Mouse (Mus musculus): ENCODE data around the gene 6030468B19Rik. TPM values are rescaled to one million over a fixed set of nuclear protein-coding genes. Genes with fewer than 3 reads are reported as not detected.

6030468B19Rik gene
- not detected for total RNA-seq (2021)
- long read RNA-seq, experiment 1, result 0 reads
- long read RNA-seq, experiment 2, result 0 reads

DNA sequence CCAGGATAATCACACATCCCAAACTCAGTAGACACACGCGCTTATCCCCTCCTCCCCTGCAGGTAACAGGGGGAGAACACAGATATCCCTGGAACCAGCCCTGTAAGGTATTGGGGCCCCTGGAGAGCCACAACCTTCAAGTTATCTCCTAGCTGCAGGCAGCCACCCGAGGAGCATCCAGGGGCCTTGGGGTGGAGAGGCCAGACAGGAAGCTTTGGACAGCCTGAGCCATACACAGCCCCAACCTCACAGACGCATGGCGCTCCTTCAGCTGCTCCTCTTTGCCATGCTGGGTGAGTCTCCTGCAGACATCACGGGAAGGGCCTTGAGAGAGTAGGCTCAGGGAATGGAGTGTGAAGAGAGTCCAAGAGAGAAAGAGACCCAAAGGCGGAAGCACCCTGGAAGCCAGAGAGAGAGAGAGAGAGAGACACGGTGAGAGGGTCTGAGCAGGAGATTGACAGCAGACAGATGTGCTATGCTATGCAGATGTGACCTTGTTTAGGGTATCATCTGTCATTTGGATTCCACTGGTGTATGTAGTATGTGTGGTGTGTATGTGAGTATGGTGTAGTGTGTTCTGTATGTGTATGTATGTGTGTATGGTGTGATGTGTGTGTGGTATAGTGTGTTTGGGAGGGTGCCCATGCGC, at the start of gene 6030468B19Rik:
TSS of gene 6030468B19Rik (plus strand) at position 150 of the 649 bp plus-strand sequence.
- intact Hi-C loops (cut with DNase I; ENCODE audit: low total_unique reads), result no loop called here
- no peak for DNase-seq

DNA sequence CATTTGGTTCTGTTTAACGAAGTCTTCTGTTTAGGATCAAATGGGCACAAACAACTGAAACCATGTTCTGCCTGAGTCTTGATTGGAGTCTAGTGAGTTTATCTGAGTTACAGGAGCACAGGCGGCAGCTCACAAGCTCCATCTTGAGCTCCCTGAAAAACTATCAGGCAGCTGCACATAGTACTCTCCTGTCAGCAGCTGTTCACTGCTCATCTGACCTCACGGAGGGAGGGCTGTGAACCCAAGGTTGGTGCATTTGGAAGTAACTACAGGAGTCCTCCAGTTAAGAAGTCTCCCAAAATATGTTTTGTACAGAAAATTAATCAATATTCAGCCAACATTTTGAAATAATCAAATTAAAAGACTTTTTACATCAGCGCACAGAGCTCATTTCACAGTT, 48.8 kb upstream of the 6030468B19Rik start:
- no peak for DNase-seq
- intact Hi-C loops (cut with DNase I; ENCODE audit: low total_unique reads), result no loop called here

DNA sequence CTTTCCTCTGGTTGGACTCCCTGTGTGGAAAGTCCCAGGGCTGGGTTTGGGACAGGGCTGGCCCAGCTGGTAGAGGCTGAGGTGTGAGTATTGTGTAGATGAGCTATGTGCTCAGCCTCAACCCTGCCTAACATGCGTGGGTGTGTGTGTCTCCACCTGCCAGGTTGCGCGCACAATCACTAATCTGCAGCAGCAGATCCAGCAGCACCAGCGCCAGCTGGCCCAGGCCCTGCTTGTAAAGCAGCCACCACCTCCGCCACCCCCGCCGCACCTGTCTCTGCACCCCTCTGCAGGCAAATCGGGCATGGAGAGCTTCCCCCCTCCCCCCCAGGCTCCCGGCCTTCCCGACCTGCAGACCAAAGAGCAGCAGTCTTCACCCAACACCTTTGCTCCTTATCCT, 48.0 kb upstream of the 6030468B19Rik start:
- peak; percentile 68 for DNase-seq
- intact Hi-C loops (cut with DNase I; ENCODE audit: low total_unique reads), result no loop called here

DNA sequence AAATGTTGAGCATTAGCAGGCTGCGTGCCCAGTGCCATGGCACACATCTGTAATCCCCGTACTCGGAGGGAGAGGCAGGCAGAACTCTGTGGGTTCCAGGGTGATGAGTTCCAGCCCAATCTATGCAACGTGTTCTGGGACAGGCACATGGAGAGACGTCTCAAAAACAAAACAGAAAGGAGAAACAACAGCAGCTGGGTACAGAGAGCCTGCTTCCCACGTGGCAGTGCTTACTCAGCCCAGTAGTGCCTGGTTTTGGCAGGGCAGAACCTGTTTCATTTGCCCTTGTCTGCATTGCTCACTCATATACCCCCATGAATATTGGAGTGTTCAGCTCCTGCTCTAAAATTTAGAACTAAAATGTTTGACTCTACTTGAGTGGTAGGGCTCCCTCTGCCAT, 45.9 kb upstream of the 6030468B19Rik start:
- intact Hi-C loops (cut with DNase I; ENCODE audit: low total_unique reads), result no loop called here
- no peak for DNase-seq

DNA sequence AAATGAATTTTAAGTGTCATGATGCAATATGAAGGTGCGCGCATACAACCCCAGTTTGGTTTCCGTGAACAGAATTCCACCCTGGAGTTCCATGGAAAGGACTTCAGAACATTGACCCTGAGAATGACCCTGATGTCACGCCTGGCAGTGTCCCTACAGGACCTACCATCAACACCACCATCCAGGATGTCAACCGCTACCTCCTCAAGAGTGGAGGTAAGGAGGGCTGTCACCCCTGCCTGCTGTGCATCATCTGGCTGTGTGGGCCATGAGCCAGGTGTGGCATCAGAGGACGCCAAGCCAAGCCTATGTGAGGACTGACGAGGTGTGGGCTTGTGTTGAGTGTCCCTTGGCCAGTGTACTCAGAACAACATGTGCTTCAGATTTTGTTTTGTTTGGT, 41.6 kb upstream of the 6030468B19Rik start:
- DNase-seq, result no peak
- intact Hi-C loops (cut with DNase I; ENCODE audit: low total_unique reads), result no loop called here

DNA sequence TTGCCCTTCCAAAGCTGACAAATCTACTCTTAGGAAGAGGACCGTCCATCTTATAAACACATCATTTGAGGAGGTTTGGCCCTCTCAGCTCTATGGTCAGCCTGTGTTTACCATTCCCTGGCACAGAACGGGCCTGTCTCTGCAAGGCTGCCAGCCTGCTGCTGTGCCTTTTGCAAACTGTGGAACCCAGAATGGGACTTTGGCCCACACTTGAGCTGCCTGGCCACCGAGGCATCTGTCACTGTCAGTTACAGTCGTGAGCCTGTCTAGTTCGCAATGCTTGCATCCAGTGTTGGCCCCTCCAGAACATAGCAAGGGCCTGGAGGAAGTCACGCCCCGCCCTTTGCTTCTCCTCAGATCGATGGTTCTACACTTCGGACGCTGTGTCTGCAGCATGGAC, 38.2 kb upstream of the 6030468B19Rik start:
- intact Hi-C loops (cut with DNase I; ENCODE audit: low total_unique reads), result no loop called here
- DNase-seq, result peak; percentile 43

DNA sequence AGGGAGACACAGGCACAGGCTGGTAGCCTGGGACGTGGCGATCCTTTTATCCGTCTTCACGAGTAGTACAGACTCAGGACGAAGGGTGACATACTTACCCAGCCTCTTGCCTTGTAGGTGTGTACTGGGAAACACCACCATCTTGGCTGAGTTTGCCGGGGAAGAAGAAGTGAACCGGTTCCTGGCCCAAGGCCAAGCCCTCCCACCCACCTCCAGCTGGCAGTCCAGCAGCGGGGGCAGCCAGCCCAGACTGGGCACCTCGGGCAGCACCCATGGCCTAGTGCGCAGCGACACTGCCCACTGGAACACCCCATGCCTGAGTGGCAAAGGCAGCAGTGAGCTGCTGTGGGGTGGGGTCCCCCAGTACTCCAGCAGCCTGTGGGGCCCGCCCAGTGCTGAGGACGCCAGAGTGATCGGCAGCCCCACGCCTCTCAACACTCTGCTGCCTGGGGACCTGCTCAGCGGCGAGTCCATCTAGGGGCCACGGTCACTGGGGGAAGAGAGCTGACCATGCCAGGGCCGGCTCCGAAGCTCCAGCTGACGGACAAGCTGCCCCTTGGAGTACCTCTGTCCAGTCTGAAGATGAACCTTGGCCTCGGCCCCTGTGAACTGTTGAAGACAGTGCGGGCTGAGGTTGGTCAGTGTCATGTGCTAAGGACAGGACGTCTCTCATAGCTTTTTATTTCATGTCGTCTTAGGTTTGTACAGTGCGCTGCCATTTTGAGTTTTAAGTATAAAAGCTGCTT, 36.9 kb upstream of the 6030468B19Rik start:
- intact Hi-C loops (cut with DNase I; ENCODE audit: low total_unique reads), result no loop called here

DNA sequence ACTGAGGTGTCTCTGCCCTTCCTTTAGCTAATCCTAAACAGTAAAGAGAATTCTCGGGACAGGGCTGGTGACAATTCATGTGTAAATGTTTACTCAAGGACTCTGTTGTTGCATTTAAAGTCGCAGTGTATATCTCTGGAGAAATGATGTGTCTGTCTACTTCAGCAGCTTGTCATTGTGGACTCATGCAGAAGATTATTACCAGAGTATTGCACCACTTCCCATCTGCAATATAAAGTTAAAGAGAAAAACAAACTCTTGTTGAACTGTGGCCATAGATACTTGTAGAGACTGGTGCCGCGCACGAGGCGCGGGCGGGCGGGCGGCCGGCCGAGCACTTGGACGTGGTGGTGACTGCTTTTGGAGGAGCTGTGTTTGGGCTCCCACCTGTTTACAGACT, 35.7 kb upstream of the 6030468B19Rik start:
- intact Hi-C loops (cut with DNase I; ENCODE audit: low total_unique reads), result no loop called here
- no peak for DNase-seq

More for the DNA sequence above, 36.9 kb upstream of the 6030468B19Rik start:
- no peak for DNase-seq

DNA sequence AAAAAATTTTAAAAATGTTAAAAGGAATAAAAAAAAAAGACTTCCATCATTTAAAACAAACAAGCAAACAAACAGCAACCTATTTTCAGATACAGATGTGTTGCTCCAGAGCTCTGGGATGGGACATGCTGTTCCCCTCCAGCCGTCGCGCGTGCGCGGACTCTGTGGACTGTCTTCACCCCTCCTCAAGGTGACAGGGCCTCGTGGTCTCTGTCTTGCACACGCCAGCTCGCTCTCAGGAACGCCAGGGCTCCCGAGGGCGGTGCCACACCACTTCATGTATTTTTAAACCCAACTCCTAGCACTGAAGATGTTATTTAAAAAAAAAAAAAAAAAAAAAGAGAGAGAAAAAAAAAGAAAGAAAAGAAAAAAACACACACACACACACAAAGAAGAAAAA, 35.2 kb upstream of the 6030468B19Rik start:
- DNase-seq, result no peak
- intact Hi-C loops (cut with DNase I; ENCODE audit: low total_unique reads), result no loop called here

DNA sequence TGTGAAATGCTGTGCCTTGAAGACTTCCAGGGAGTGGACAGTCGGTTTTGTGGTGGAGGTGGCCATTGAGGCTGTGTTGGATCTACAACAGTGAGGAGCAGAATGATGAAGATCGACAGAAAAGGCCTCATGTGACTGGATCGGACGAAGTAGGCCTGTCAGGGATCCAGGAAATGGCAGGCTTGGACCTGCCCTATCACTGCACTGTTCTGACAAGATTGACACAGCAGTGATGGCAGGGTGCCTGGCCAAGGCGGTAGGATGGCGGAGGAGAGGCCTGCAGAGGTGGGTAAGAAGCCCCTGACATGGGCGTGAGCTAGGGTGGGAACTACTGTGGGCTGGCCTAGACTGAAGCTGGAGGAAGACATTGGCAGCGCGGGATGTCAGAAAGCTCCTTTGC, 33.1 kb upstream of the 6030468B19Rik start:
- intact Hi-C loops (cut with DNase I; ENCODE audit: low total_unique reads), result no loop called here
- DNase-seq, result no peak

DNA sequence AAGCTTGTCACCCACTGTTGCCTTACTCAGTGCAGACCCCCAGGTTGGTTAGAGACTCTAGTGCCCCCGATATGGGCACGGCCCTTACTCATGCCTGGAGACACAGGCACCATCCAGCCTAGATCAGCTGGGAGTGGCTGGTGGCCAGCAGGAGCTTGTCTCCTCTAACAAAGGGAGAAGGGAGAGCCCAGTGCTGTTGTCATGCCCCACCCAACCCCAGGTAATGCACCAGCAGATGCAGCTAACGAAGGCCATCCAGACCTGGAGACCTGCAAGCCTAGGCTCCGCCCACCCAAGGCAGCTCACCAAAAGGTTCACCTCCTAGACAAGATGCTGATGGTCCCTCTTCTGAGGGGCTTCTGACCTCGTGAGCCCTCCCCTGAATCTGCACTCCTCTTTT, 32.1 kb upstream of the 6030468B19Rik start:
- DNase-seq, result no peak
- intact Hi-C loops (cut with DNase I; ENCODE audit: low total_unique reads), result no loop called here

DNA sequence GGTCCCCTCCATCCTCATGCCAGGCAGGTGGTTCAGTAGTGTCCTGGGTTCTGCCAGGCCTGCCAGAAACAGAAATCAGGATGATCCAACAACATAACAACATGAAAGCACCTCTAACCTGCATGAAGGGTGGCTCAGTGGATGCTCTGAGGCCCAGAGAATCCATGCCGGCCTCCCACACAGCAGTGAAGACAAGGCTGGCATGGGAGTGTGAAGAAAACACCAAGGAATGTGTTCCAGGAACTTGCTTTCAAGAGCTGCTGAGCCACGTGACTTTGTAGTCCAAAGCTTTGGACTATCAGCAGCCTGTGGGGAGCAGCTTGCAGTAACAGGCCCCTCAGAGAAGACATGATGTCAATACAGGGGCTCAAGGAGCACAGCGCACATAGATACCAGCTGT, 31.2 kb upstream of the 6030468B19Rik start:
- no peak for DNase-seq
- intact Hi-C loops (cut with DNase I; ENCODE audit: low total_unique reads), result no loop called here

DNA sequence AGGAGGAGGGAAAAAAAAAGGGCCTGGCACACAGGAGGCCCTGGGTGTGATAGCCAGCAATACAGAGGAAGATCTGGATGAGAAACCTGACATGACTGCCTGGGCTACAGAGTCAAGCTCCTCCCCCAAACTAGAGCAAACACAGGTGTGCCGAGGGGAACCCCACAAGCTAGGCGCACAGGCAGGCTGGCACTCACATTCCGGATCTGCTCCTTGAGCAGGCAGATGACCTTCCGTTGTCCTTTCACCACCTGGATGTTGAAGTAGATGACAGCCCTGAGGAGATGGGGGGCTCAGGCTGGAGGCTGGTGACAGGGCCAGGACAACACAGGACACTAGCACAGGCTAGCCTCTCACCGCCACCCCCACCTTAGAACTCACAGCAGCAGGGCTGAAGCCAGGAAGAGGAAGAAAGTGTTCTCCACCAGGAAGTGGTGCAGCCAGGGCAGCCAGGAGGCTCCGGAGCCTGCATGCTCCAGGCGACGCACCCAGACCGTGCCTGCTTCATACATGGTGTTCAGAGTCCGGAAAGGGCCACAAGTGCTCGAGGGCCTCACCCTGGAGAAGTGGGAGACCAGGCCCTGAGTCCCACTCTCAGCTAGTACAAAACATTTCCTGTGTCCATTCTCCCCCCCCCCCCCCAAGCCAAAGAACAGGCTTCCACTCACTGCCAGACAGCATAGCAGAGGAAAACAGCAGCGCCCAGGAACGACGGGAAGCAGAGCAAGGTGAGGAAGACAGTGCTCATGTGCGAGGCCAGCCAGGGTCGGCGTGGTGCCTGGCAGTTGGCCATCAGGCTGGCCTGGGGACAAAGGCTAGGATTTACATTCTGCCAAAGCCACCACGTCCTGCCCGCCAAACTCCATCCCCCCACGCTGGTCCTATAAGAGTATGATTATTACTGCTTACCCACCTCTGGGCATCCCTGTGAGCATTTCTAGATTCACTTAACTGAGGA, 28.5 kb upstream of the 6030468B19Rik start:
- intact Hi-C loops (cut with DNase I; ENCODE audit: low total_unique reads), result no loop called here
- no peak for DNase-seq

DNA sequence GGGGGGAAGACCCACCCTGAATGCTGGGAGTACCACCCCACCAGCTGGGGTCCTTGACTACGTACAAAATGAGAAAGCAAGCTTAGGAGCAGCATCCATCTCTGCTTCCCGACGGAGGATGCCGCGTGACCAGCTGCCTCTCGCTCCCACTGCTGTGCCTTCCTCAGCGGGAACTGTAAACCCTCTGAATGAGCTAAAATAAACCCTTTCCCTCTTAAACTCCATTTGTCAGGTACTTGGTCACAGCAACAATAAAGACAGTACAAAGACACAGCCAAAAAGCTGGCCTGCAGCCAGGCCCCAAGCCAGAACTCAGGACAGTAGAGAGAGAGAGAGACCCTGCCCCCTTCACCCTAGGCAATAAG, 27.8 kb upstream of the 6030468B19Rik start:
- intact Hi-C loops (cut with DNase I; ENCODE audit: low total_unique reads), result no loop called here
- no peak for DNase-seq

DNA sequence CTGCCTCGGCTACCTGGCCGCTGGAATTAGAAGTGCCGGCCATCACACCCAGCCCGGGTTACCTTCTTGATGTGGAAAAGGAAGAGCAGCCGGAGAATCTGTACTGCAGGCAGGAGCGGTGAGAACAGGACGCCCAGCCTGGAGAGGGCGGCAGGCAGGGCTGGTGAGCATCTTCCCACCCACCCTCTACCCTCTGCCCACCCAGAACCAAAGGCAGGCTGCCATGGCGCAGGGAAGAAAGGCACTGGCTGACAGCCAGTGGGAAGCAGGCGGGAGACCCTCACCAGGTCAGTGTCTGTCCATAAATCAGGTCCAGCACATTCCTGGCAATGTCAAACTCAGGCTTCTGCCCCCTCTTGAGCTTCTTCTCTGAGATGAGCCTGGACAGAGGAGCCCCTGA, 27.1 kb upstream of the 6030468B19Rik start:
- intact Hi-C loops (cut with DNase I; ENCODE audit: low total_unique reads), result no loop called here
- DNase-seq, result no peak

DNA sequence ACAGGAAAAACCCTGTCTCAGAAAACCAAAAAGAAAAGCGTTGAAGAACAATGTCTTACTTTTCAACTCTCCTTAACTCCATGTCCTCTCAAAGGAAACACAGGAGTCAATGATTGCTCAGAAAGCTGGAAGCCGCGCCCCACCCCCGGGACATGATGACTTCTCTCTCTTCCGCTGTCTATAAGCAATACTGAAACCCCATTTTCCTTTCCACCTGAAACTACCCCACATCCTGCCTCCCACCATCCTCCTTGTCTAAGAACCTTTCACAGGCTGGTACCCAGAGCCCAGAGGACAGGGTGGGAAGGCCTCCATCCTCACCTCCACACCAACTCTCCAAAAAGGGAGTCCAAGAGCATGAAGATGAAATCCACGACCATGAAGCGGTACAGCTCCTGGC, 25.1 kb upstream of the 6030468B19Rik start:
- DNase-seq, result no peak
- intact Hi-C loops (cut with DNase I; ENCODE audit: low total_unique reads), result no loop called here

DNA sequence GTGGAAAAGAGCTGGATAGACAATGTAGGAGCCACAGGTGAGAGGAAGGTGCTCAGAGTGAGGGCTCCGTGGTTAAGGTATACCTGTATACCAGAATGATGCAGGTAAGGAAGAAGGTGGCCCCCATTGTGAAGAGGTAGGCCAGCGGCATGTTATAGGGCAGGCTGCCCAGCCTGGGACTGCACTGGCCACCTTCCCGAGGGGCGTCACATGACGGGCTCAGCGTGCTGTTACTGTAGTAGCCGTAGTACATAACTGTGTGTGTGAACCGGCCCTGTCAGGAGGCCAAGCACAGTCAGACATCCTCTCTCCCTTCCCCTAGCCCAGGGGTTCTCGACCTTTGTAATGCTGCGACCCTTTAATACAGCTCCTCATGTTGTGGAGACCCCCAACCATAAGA, 22.5 kb upstream of the 6030468B19Rik start:
- no peak for DNase-seq
- intact Hi-C loops (cut with DNase I; ENCODE audit: low total_unique reads), result no loop called here

DNA sequence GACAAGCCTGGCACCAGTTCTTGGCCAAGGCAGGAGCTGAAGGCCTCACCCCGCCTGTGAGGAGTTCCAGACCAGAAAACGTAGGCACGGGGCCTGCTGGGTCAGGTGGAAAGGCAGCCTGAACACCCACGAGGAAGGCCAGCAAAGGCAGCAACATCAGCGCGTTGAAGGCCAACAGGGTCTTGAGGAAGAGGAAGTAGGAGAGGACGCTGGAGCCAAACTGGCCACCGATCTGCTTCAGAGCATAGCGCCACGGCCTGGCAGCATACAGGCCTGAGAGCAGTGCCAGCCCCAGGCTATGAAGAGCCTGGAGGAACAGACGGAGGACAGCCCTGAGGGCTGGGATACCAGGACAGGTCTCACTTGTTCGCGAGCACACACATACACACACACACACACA, 21.9 kb upstream of the 6030468B19Rik start:
- intact Hi-C loops (cut with DNase I; ENCODE audit: low total_unique reads), result no loop called here
- no peak for DNase-seq

DNA sequence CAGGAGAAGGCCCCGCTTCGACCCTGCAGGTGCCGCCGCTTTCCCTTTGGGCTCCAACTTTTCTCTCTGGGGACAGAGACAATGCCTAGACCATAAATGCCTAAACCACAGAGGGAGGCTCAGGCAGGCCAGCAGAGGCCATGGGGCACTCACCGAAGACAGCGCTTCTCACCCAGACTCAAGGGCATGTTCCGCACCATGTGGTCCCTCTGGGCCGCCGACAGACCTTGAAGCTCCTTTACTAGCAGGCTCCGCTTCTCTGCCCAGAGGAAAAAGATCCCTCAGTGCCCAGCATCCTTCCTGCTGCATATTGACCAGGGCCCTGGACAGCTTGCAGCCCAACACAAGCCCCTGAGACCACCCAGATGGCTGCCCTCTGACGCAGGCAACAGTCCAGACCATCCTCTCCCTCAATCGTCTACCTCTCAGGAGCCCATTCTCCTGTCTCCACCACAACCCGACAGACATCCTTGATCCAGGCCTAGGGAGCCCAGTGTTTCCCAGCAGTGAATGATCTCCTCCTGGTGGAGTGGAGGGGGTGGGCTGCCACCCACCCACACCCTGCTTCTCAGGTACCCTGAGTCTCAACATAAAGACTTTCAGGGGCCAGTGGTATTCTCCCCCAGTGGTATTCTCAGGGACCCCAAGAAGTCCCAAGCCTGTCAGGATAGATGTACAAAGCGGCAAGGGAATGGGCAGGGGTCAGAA, 21.2 kb upstream of the 6030468B19Rik start:
- DNase-seq, result no peak
- intact Hi-C loops (cut with DNase I; ENCODE audit: low total_unique reads), result no loop called here

DNA sequence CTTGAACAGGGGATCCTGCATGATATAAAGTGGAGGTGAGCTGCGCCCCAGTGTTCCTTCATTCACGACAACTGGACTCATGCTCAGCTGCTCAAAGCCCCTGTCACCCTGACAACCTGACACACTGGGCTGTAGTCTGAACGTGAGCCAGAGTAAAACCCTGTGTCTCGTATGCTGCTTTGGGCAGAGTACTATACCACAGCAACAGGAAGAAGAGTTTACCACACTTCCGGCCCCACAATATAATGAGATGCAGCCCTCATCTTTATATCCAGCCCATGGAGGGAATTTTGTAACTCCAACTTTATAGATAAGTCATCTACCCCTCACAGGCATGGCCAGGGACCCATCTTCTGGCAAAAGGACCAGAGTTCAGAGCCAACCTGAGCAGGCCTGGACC, 20.3 kb upstream of the 6030468B19Rik start:
- intact Hi-C loops (cut with DNase I; ENCODE audit: low total_unique reads), result no loop called here
- no peak for DNase-seq
